Mouse (Mus musculus) midbrain, embryonic 13.5 days (tissue): ENCODE data around the gene Cxcl9. TPM values are rescaled to one million over a fixed set of nuclear protein-coding genes. Genes with fewer than 3 reads are reported as not detected.

Experiments used
- ATAC-seq: fragments of 200-750 bp; cut with Nextera tagmentation; 2 replicates; pipeline ENCODE4 v1.8.0; 2017; ENCODE audit warnings: mild to moderate bottlenecking, moderate TSS enrichment, moderate library complexity
- H3K27ac ChIP-seq: fragments of 300-500 bp; sonication (generic); 2 replicates; pipeline ENCODE4 v1.5.1; 2015; ENCODE audit warnings: inconsistent platforms, mild to moderate bottlenecking, moderate library complexity
- H3K27me3 ChIP-seq: fragments of 300-500 bp; sonication (generic); 2 replicates; pipeline ENCODE4 v1.6.1; 2015; ENCODE audit warnings: mild to moderate bottlenecking, inconsistent platforms
- H3K36me3 ChIP-seq: fragments of 300-500 bp; sonication (generic); 2 replicates; pipeline ENCODE4 v1.6.1; 2015; ENCODE audit warnings: mild to moderate bottlenecking, inconsistent platforms
- H3K4me1 ChIP-seq: fragments of 300-500 bp; sonication (generic); replicated peaks from 2 replicates; pipeline ENCODE4 v1.6.1; 2015; ENCODE audit warnings: inconsistent platforms
- H3K4me2 ChIP-seq: fragments of 300-500 bp; sonication (generic); replicated peaks from 2 replicates; pipeline ENCODE4 v1.6.1; 2015; ENCODE audit warnings: moderate library complexity, mild to moderate bottlenecking, inconsistent platforms
- H3K4me3 ChIP-seq: fragments of 300-500 bp; sonication (generic); replicated peaks from 2 replicates; pipeline ENCODE4 v1.5.1; 2015; ENCODE audit warnings: mild to moderate bottlenecking, inconsistent platforms
- H3K9ac ChIP-seq: fragments of 300-500 bp; sonication (generic); replicated peaks from 2 replicates; pipeline ENCODE4 v1.6.1; 2015; ENCODE audit warnings: mild to moderate bottlenecking, inconsistent platforms
- H3K9me3 ChIP-seq: fragments of 300-500 bp; sonication (generic); 2 replicates; pipeline ENCODE4 v1.6.1; 2016; ENCODE audit warnings: mild to moderate bottlenecking, inconsistent platforms
- WGBS: fragments of 180-500 bp; shearing (Covaris S2); methylation state at CpG from one replicate; pipeline ENCODE4 v1.1.7; 2015; 5-methylcytosine and 5-hydroxymethylcytosine counted together
- polyA plus RNA-seq: library from polyadenylated mRNA; unstranded; fragments of >200 nt; fragmentation: Nextera tagmentation; extraction: Ambion mirVana; gene quantifications from 2 replicates; pipeline ENCODE4 v1.2.1, GENCODE M21; 2015

Gene Cxcl9
- polyA plus RNA-seq, 1 experiment from 2014 or later = not detected

DNA sequence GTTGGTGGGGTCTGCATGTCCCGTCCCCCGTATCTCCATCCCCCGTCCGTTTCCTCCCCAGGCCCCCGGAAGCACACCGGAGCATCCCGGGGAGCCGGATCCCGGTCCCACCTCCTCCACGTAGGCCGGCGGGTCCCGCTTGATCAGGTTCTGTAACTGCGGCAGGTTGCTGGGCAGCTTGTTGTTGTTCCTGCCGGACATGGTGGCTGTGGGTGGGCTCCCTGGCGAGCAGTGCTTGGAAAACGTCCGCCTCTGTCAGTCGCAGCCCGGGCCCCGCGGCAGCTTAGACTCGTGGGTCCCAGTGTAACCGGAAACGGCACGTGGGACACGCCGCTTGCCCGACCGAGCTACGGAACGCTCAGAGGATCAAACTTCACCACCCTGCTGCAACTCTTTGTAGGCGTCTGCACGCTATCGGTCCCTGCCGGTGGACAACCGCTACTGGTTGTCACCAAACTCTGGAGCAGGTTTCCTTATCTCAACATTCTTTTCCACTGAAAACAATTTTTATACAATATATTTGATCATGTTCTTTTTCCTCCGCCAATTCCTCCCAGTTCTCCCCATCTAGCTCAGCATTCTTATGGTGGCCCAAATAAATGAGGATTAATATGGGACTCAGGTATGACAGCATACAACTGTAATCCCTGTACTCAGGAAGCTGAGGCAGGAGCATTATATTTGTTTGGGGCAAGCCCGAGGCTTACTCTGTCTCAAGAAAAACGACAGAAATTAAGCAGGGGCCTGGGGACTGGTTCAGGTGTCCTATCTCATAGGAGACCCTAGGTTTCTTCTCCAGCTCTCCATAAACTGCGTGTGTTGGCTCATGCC lies 18.0 kb downstream of the Cxcl9 start, which contains the start of gene Sdad1:
Sdad1 (minus strand) TSS at position 799 of the 831 bp plus-strand sequence.
- peak; percentile 95 for ATAC-seq
- Histone ChIP-seq H3K27ac (peak within 1 kb of the TSS; percentile 44; the same call in 1 of the 2 replicates), H3K4me2 (peak within 1 kb of the TSS; percentile 84), H3K4me1 (peaks cover 15% of the 10 kb centered on the region), H3K9ac (peak within 1 kb of the TSS; percentile 74), H3K27me3 (no peaks in the 10 kb centered on the region), H3K4me3 (peak within 1 kb of the TSS; percentile 91), H3K36me3 (peaks cover 18% of the 10 kb centered on the region), H3K9me3 (no peaks in the 10 kb centered on the region)
- WGBS = 3% methylated on average over 41 of the region's 41 CpGs

DNA sequence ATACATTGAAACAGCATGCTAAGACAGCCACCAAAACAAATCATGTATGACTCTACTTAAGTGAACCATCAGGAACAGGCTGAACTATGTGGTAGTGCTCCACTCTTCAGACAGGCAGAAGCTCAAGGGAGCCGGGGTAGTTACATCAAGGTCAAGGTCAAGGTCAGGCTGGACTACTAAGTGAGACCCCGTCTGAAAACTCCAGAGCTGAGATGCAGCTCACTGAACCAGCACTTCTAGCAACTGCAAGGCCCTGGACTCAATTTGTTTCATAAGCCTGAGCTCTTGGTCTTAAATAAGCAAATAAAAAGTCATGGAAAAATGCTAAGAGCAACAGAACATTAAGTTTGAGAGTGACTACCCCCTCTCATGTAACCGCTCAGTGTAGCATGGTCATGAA lies 23.6 kb downstream of the Cxcl9 start:
- no peak for ATAC-seq
- Histone ChIP-seq H3K4me3 (no peak overlapping the region), H3K9me3 (no peaks in the 10 kb centered on the region), H3K27ac (no peak overlapping the region), H3K4me1 (peaks cover 11% of the 10 kb centered on the region), H3K36me3 (peaks cover 71% of the 10 kb centered on the region), H3K27me3 (no peaks in the 10 kb centered on the region), H3K9ac (no peak overlapping the region), H3K4me2 (no peak overlapping the region)
- 88% methylated on average over 3 of the region's 3 CpGs for whole genome bisulfite sequencing

GRCm38 (mm10) chr5:92302149-92302840 lies 25.6 kb downstream of the Cxcl9 start:
- H3K27me3 ChIP-seq = no peaks in the 10 kb centered on the region
- no peaks in the 10 kb centered on the region for H3K4me1 ChIP-seq
- H3K36me3 ChIP-seq = peaks cover 88% of the 10 kb centered on the region
- 95% methylated on average over 13 of the region's 13 CpGs for WGBS
- H3K4me2 ChIP-seq = no peak overlapping the region
- no peak for ATAC-seq
- H3K9me3 ChIP-seq = no peaks in the 10 kb centered on the region
- H3K9ac ChIP-seq = no peak overlapping the region
- H3K4me3 ChIP-seq = no peak overlapping the region
- no peak overlapping the region for H3K27ac ChIP-seq

DNA sequence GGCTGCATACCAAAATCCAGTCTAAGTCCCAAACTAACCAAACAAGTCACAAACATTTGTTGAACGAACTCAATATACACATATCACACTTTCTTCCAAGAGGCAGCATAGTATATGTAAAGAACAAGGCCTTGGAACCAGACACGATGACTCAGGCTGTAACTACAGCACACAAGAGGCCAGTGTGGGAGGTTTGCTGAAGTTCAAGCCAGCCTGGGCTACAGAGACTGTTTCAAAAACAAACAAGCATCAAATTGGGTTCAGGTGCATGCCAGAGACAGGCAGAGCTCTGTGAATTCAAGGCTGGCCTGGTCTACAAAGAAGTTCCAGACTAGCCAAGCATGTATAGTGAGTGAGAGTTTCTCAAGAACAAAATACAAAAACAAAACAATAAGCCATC lies 33.4 kb downstream of the Cxcl9 start:
- no peak overlapping the region for H3K9ac ChIP-seq
- H3K4me1 ChIP-seq = no peaks in the 10 kb centered on the region
- no peaks in the 10 kb centered on the region for H3K9me3 ChIP-seq
- no peak overlapping the region for H3K4me3 ChIP-seq
- peaks cover 93% of the 10 kb centered on the region for H3K36me3 ChIP-seq
- WGBS = 92% methylated on average over 2 of the region's 2 CpGs
- no peak overlapping the region for H3K4me2 ChIP-seq
- no peak for ATAC-seq
- no peak overlapping the region for H3K27ac ChIP-seq
- no peaks in the 10 kb centered on the region for H3K27me3 ChIP-seq

GRCm38 (mm10) chr5:92291652-92292414 lies 36.0 kb downstream of the Cxcl9 start:
- no peak for ATAC-seq
- 93% methylated on average over 6 of the region's 6 CpGs for WGBS
- H3K4me1 ChIP-seq = no peaks in the 10 kb centered on the region

GRCm38 (mm10) chr5:92287840-92288239 lies 40.0 kb downstream of the Cxcl9 start:
- Histone ChIP-seq H3K27me3 (no peaks in the 10 kb centered on the region), H3K9ac (no peak overlapping the region), H3K36me3 (peaks cover 72% of the 10 kb centered on the region), H3K9me3 (no peaks in the 10 kb centered on the region), H3K4me2 (no peak overlapping the region), H3K4me1 (no peaks in the 10 kb centered on the region), H3K4me3 (no peak overlapping the region), H3K27ac (no peak overlapping the region)
- WGBS = 86% methylated on average over 6 of the region's 6 CpGs
- ATAC-seq = no peak

More at GRCm38 (mm10) chr5:92291652-92292414, 36.0 kb downstream of the Cxcl9 start:
- H3K36me3 ChIP-seq = peaks cover 93% of the 10 kb centered on the region
- H3K4me3 ChIP-seq = no peak overlapping the region
- no peak overlapping the region for H3K27ac ChIP-seq
- no peaks in the 10 kb centered on the region for H3K27me3 ChIP-seq
- no peak overlapping the region for H3K4me2 ChIP-seq
- no peaks in the 10 kb centered on the region for H3K9me3 ChIP-seq
- no peak overlapping the region for H3K9ac ChIP-seq

- no peak overlapping the region for H3K9ac ChIP-seq
- WGBS = 86% methylated on average over 3 of the region's 3 CpGs
- ATAC-seq = no peak
- H3K4me1 ChIP-seq = peaks cover 9% of the 10 kb centered on the region
- H3K9me3 ChIP-seq = no peaks in the 10 kb centered on the region
- no peak overlapping the region for H3K4me3 ChIP-seq
- H3K36me3 ChIP-seq = peaks cover 29% of the 10 kb centered on the region
- no peak overlapping the region for H3K27ac ChIP-seq
- no peak overlapping the region for H3K4me2 ChIP-seq
- H3K27me3 ChIP-seq = no peaks in the 10 kb centered on the region
Observed at GRCm38 (mm10) chr5:92283107-92283506, 44.8 kb downstream of the Cxcl9 start.

GRCm38 (mm10) chr5:92282571-92282970 lies 45.3 kb downstream of the Cxcl9 start:
- H3K36me3 ChIP-seq = peaks cover 24% of the 10 kb centered on the region
- no peak overlapping the region for H3K9ac ChIP-seq
- no peak overlapping the region for H3K27ac ChIP-seq
- WGBS = 85% methylated on average over 4 of the region's 4 CpGs
- H3K4me3 ChIP-seq = no peak overlapping the region
- H3K4me2 ChIP-seq = no peak overlapping the region
- H3K4me1 ChIP-seq = peaks cover 11% of the 10 kb centered on the region
- H3K27me3 ChIP-seq = no peaks in the 10 kb centered on the region
- no peaks in the 10 kb centered on the region for H3K9me3 ChIP-seq
- ATAC-seq = no peak

GRCm38 (mm10) chr5:92278942-92279537 lies 48.8 kb downstream of the Cxcl9 start:
- H3K4me2 ChIP-seq = no peak overlapping the region
- peaks cover 8% of the 10 kb centered on the region for H3K27me3 ChIP-seq
- no peak overlapping the region for H3K27ac ChIP-seq
- WGBS = 74% methylated on average over 10 of the region's 10 CpGs
- H3K4me3 ChIP-seq = 0 out of 2 replicates have a peak overlapping the region, but pooled peaks have one; percentile 67
- ATAC-seq = no peak
- no peaks in the 10 kb centered on the region for H3K9me3 ChIP-seq
- H3K4me1 ChIP-seq = peaks cover 13% of the 10 kb centered on the region
- no peaks in the 10 kb centered on the region for H3K36me3 ChIP-seq
- no peak overlapping the region for H3K9ac ChIP-seq

GRCm38 (mm10) chr5:92277437-92278394 lies 50.2 kb downstream of the Cxcl9 start, which contains the start of gene Naaa:
Gene Naaa, minus strand, starts transcription at chr5:92278170.
- peak; percentile 91 for ATAC-seq
- Histone ChIP-seq H3K4me1 (peaks cover 13% of the 10 kb centered on the region), H3K4me3 (peak within 1 kb of the TSS; percentile 67), H3K36me3 (no peaks in the 10 kb centered on the region), H3K9ac (peak within 1 kb of the TSS; percentile 77), H3K27me3 (peaks cover 8% of the 10 kb centered on the region), H3K4me2 (peak within 1 kb of the TSS; percentile 92), H3K9me3 (no peaks in the 10 kb centered on the region), H3K27ac (peak within 1 kb of the TSS; percentile 60)
- WGBS = 3% methylated on average over 54 of the region's 54 CpGs
